Mouse (Mus musculus): ENCODE measurements around the gene Prr5l. TPM values are rescaled to one million over a fixed set of nuclear protein-coding genes. Genes with fewer than 3 reads are reported as not detected.

Gene Prr5l
- polyA plus RNA-seq, 1 experiment from 2014 or later = 14.2 TPM

- Histone ChIP-seq H3K36me3 (ENCODE audit: control insufficient read depth, insufficient read depth, low read length) (no peaks in the 10 kb centered on the region), H3K9ac (ENCODE audit: low read depth, low read length) (no peak overlapping the region), H3K4me2 (ENCODE audit: low read depth, low read length) (no peak overlapping the region), H3K4me3 (ENCODE audit: low read depth, low read length) (no peak overlapping the region), H3K4me1 (ENCODE audit: control insufficient read depth, insufficient read depth, low read length) (peaks cover 5% of the 10 kb centered on the region), H3K27me3 (replicated peaks; ENCODE audit: control insufficient read depth, insufficient read depth, low read length) (no peaks in the 10 kb centered on the region), H3K27ac (replicated peaks; ENCODE audit: low read depth, low read length) (no peak overlapping the region), H3K9me3 (ENCODE audit: control insufficient read depth, low read length) (no peaks in the 10 kb centered on the region)
- no peak for ATAC-seq (ENCODE audit: low read depth)
- WGBS = 90% methylated on average over 15 of the region's 15 CpGs
- DNase-seq (ENCODE audit: low spot score) = no peak
Measured at GRCm38 (mm10) chr2:101909326-101910080, 26.7 kb upstream of the Prr5l start.

GRCm38 (mm10) chr2:101908773-101909172 lies 25.9 kb upstream of the Prr5l start:
- WGBS = 81% methylated on average over 13 of the region's 13 CpGs
- DNase-seq (ENCODE audit: low spot score) = no peak

GRCm38 (mm10) chr2:101907386-101908022 lies 24.7 kb upstream of the Prr5l start:
- Histone ChIP-seq H3K27ac (replicated peaks; ENCODE audit: low read depth, low read length) (no peak overlapping the region), H3K9me3 (ENCODE audit: control insufficient read depth, low read length) (no peaks in the 10 kb centered on the region), H3K27me3 (replicated peaks; ENCODE audit: control insufficient read depth, insufficient read depth, low read length) (no peaks in the 10 kb centered on the region), H3K4me1 (ENCODE audit: control insufficient read depth, insufficient read depth, low read length) (peaks cover 5% of the 10 kb centered on the region), H3K4me3 (ENCODE audit: low read depth, low read length) (no peak overlapping the region), H3K9ac (ENCODE audit: low read depth, low read length) (no peak overlapping the region), H3K36me3 (ENCODE audit: control insufficient read depth, insufficient read depth, low read length) (no peaks in the 10 kb centered on the region; the same call in 1 of the 2 replicates), H3K4me2 (ENCODE audit: low read depth, low read length) (no peak overlapping the region)
- ATAC-seq (ENCODE audit: low read depth) (no peak), DNase-seq (ENCODE audit: low spot score) (no peak)
- 80% methylated on average over 10 of the region's 10 CpGs for WGBS

More at GRCm38 (mm10) chr2:101908773-101909172, 25.9 kb upstream of the Prr5l start:
- Histone ChIP-seq H3K4me2 (ENCODE audit: low read depth, low read length) (no peak overlapping the region), H3K4me3 (ENCODE audit: low read depth, low read length) (no peak overlapping the region), H3K27ac (replicated peaks; ENCODE audit: low read depth, low read length) (no peak overlapping the region), H3K9me3 (ENCODE audit: control insufficient read depth, low read length) (no peaks in the 10 kb centered on the region), H3K27me3 (replicated peaks; ENCODE audit: control insufficient read depth, insufficient read depth, low read length) (no peaks in the 10 kb centered on the region), H3K9ac (ENCODE audit: low read depth, low read length) (no peak overlapping the region), H3K36me3 (ENCODE audit: control insufficient read depth, insufficient read depth, low read length) (no peaks in the 10 kb centered on the region), H3K4me1 (ENCODE audit: control insufficient read depth, insufficient read depth, low read length) (peaks cover 5% of the 10 kb centered on the region)
- ATAC-seq (ENCODE audit: low read depth) = no peak

- Histone ChIP-seq H3K9ac (ENCODE audit: low read depth, low read length) (peak overlapping the region; percentile 48), H3K4me1 (ENCODE audit: control insufficient read depth, insufficient read depth, low read length) (peaks cover 5% of the 10 kb centered on the region), H3K9me3 (ENCODE audit: control insufficient read depth, low read length) (no peaks in the 10 kb centered on the region), H3K27ac (replicated peaks; ENCODE audit: low read depth, low read length) (no peak overlapping the region), H3K4me3 (ENCODE audit: low read depth, low read length) (no peak overlapping the region), H3K4me2 (ENCODE audit: low read depth, low read length) (peak overlapping the region; percentile 54), H3K36me3 (ENCODE audit: control insufficient read depth, insufficient read depth, low read length) (peaks cover 8% of the 10 kb centered on the region; the same call in 1 of the 2 replicates), H3K27me3 (replicated peaks; ENCODE audit: control insufficient read depth, insufficient read depth, low read length) (no peaks in the 10 kb centered on the region)
- ATAC-seq (ENCODE audit: low read depth) (no peak), DNase-seq (ENCODE audit: low spot score) (no peak)
- WGBS = 49% methylated on average over 5 of the region's 5 CpGs
Measured at GRCm38 (mm10) chr2:101906379-101906690, 23.5 kb upstream of the Prr5l start.

GRCm38 (mm10) chr2:101905534-101906378 lies 22.9 kb upstream of the Prr5l start:
- peak; percentile 85 for ATAC-seq (ENCODE audit: low read depth)
- Histone ChIP-seq H3K4me2 (ENCODE audit: low read depth, low read length) (peak overlapping the region; percentile 54), H3K9me3 (ENCODE audit: control insufficient read depth, low read length) (no peaks in the 10 kb centered on the region), H3K4me3 (ENCODE audit: low read depth, low read length) (peak overlapping the region; percentile 26), H3K27me3 (replicated peaks; ENCODE audit: control insufficient read depth, insufficient read depth, low read length) (no peaks in the 10 kb centered on the region), H3K27ac (replicated peaks; ENCODE audit: low read depth, low read length) (no peak overlapping the region), H3K9ac (ENCODE audit: low read depth, low read length) (peak overlapping the region; percentile 48), H3K4me1 (ENCODE audit: control insufficient read depth, insufficient read depth, low read length) (peaks cover 5% of the 10 kb centered on the region), H3K36me3 (ENCODE audit: control insufficient read depth, insufficient read depth, low read length) (peaks cover 14% of the 10 kb centered on the region; the same call in 1 of the 2 replicates)
- peak; percentile 91 for DNase-seq (ENCODE audit: low spot score)
- WGBS = 24% methylated on average over 21 of the region's 21 CpGs

- Histone ChIP-seq H3K36me3 (ENCODE audit: control insufficient read depth, insufficient read depth, low read length) (peaks cover 28% of the 10 kb centered on the region; the same call in 1 of the 2 replicates), H3K4me1 (ENCODE audit: control insufficient read depth, insufficient read depth, low read length) (peaks cover 5% of the 10 kb centered on the region), H3K27ac (replicated peaks; ENCODE audit: low read depth, low read length) (no peak overlapping the region), H3K9me3 (ENCODE audit: control insufficient read depth, low read length) (no peaks in the 10 kb centered on the region), H3K4me2 (ENCODE audit: low read depth, low read length) (no peak overlapping the region), H3K27me3 (replicated peaks; ENCODE audit: control insufficient read depth, insufficient read depth, low read length) (no peaks in the 10 kb centered on the region), H3K9ac (ENCODE audit: low read depth, low read length) (no peak overlapping the region), H3K4me3 (ENCODE audit: low read depth, low read length) (no peak overlapping the region)
- 72% methylated on average over 4 of the region's 4 CpGs for WGBS
- DNase-seq (ENCODE audit: low spot score) (no peak), ATAC-seq (ENCODE audit: low read depth) (no peak)
Measured at GRCm38 (mm10) chr2:101902196-101902595, 19.4 kb upstream of the Prr5l start.

- H3K4me2 ChIP-seq (ENCODE audit: low read depth, low read length) = no peak overlapping the region
- no peak overlapping the region for H3K4me3 ChIP-seq (ENCODE audit: low read depth, low read length)
- DNase-seq (ENCODE audit: low spot score) (no peak), ATAC-seq (ENCODE audit: low read depth) (no peak)
- no peak overlapping the region for H3K27ac ChIP-seq (replicated peaks; ENCODE audit: low read depth, low read length)
- no peaks in the 10 kb centered on the region for H3K27me3 ChIP-seq (replicated peaks; ENCODE audit: control insufficient read depth, insufficient read depth, low read length)
- H3K9me3 ChIP-seq (ENCODE audit: control insufficient read depth, low read length) = no peaks in the 10 kb centered on the region
- no peaks in the 10 kb centered on the region for H3K4me1 ChIP-seq (ENCODE audit: control insufficient read depth, insufficient read depth, low read length)
- WGBS = 68% methylated on average over 10 of the region's 10 CpGs
- H3K36me3 ChIP-seq (ENCODE audit: control insufficient read depth, insufficient read depth, low read length) = peaks cover 27% of the 10 kb centered on the region; the same call in 1 of the 2 replicates
- no peak overlapping the region for H3K9ac ChIP-seq (ENCODE audit: low read depth, low read length)
Measured at GRCm38 (mm10) chr2:101896425-101897204, 13.8 kb upstream of the Prr5l start.

GRCm38 (mm10) chr2:101894126-101894525 lies 11.3 kb upstream of the Prr5l start:
- H3K27ac ChIP-seq (replicated peaks; ENCODE audit: low read depth, low read length) = no peak overlapping the region

More at GRCm38 (mm10) chr2:101894126-101894525, 11.3 kb upstream of the Prr5l start:
- Histone ChIP-seq H3K9me3 (ENCODE audit: control insufficient read depth, low read length) (no peaks in the 10 kb centered on the region), H3K9ac (ENCODE audit: low read depth, low read length) (no peak overlapping the region), H3K4me3 (ENCODE audit: low read depth, low read length) (no peak overlapping the region), H3K4me1 (ENCODE audit: control insufficient read depth, insufficient read depth, low read length) (no peaks in the 10 kb centered on the region), H3K4me2 (ENCODE audit: low read depth, low read length) (no peak overlapping the region), H3K27me3 (replicated peaks; ENCODE audit: control insufficient read depth, insufficient read depth, low read length) (no peaks in the 10 kb centered on the region), H3K36me3 (ENCODE audit: control insufficient read depth, insufficient read depth, low read length) (peaks cover 6% of the 10 kb centered on the region; the same call in 1 of the 2 replicates)
- WGBS = 97% methylated on average over 3 of the region's 3 CpGs
- ATAC-seq (ENCODE audit: low read depth) = no peak
- no peak for DNase-seq (ENCODE audit: low spot score)

Data from embryonic facial prominence, embryonic 14.5 days (tissue).